Mouse (Mus musculus) neural tube, embryonic 12.5 days (tissue): ENCODE data around the gene Upk3bl. TPM values are rescaled to one million over a fixed set of nuclear protein-coding genes. Genes with fewer than 3 reads are reported as not detected.
"Not testable (repeated sequence)": the region's sequence is repeated elsewhere in the genome, so short reads cannot be mapped to it uniquely, and the experiment has no call there.

ENCODE experiments used
- ATAC-seq: fragments of 200-750 bp; cut with Nextera tagmentation; 2 replicates; pipeline ENCODE4 v1.8.0; 2017; ENCODE audit warnings: low read depth, mild to moderate bottlenecking, moderate TSS enrichment, moderate library complexity; ENCODE audit not compliant: low FRiP score
- H3K27ac ChIP-seq: fragments of 300-500 bp; sonication (generic); 2 replicates; pipeline ENCODE4 v1.5.1; 2016
- H3K27me3 ChIP-seq: fragments of 300-500 bp; sonication (generic); replicated peaks from 2 replicates; pipeline ENCODE4 v1.6.1; 2016; ENCODE audit warnings: mild to moderate bottlenecking
- H3K36me3 ChIP-seq: fragments of 300-500 bp; sonication (generic); 2 replicates; pipeline ENCODE4 v1.6.1; 2016; ENCODE audit warnings: mild to moderate bottlenecking
- H3K4me1 ChIP-seq: fragments of 300-500 bp; sonication (generic); 2 replicates; pipeline ENCODE4 v1.6.1; 2016
- H3K4me2 ChIP-seq: fragments of 300-500 bp; sonication (generic); replicated peaks from 2 replicates; pipeline ENCODE4 v1.6.1; 2016; ENCODE audit warnings: mild to moderate bottlenecking
- H3K4me3 ChIP-seq: fragments of 300-500 bp; sonication (generic); 2 replicates; pipeline ENCODE4 v1.5.1; 2016
- H3K9ac ChIP-seq: fragments of 300-500 bp; sonication (generic); 2 replicates; pipeline ENCODE4 v1.6.1; 2016; ENCODE audit warnings: mild to moderate bottlenecking
- H3K9me3 ChIP-seq: fragments of 300-500 bp; sonication (generic); 2 replicates; pipeline ENCODE4 v1.6.1; 2016; ENCODE audit warnings: mild to moderate bottlenecking
- WGBS: fragments of 180-500 bp; shearing (Covaris S2); methylation state at CpG from one replicate; pipeline ENCODE4 v1.1.7; 2016; 5-methylcytosine and 5-hydroxymethylcytosine counted together
- microRNA-seq: library from miRNA; unstranded; fragments of <30 nt; microRNA quantifications from one replicate; pipeline ENCODE4, GENCODE M21; 2017
- polyA plus RNA-seq: library from polyadenylated mRNA; unstranded; fragments of >200 nt; fragmentation: Nextera tagmentation; extraction: Ambion mirVana; gene quantifications from 2 replicates; pipeline ENCODE4 v1.2.1, GENCODE M21; 2016

Gene Upk3bl
- polyA plus RNA-seq, 1 experiment from 2014 or later, result 1.4 TPM

GRCm38 (mm10) chr5:136095089-136095488 lies 40.8 kb downstream of the Upk3bl start:
- no peaks in the 10 kb centered on the region for H3K4me1 ChIP-seq
- peaks cover 3% of the 10 kb centered on the region for H3K27me3 ChIP-seq
- no peaks in the 10 kb centered on the region for H3K9me3 ChIP-seq
- ATAC-seq, result no peak
- H3K9ac ChIP-seq, result no peak overlapping the region
- H3K4me2 ChIP-seq, result no peak overlapping the region
- no peak overlapping the region for H3K27ac ChIP-seq
- no peak overlapping the region for H3K4me3 ChIP-seq
- 74% methylated on average over 7 of the region's 7 CpGs for whole genome bisulfite sequencing
- H3K36me3 ChIP-seq, result no peaks in the 10 kb centered on the region

GRCm38 (mm10) chr5:136098536-136098935 lies 44.2 kb downstream of the Upk3bl start:
- Histone ChIP-seq H3K27ac (no peak overlapping the region), H3K4me1 (peaks cover 4% of the 10 kb centered on the region), H3K36me3 (no peaks in the 10 kb centered on the region), H3K9me3 (no peaks in the 10 kb centered on the region), H3K4me3 (no peak overlapping the region), H3K9ac (no peak overlapping the region), H3K27me3 (peaks cover 19% of the 10 kb centered on the region), H3K4me2 (no peak overlapping the region)
- no peak for ATAC-seq
- 85% methylated on average over 10 of the region's 10 CpGs for WGBS

- peak; percentile 65 for ATAC-seq
- Histone ChIP-seq H3K4me3 (peak overlapping the region; percentile 27), H3K36me3 (no peaks in the 10 kb centered on the region), H3K9me3 (no peaks in the 10 kb centered on the region), H3K4me2 (peak overlapping the region; percentile 68), H3K27me3 (peaks cover 19% of the 10 kb centered on the region), H3K9ac (no peak overlapping the region), H3K27ac (no peak overlapping the region), H3K4me1 (peaks cover 4% of the 10 kb centered on the region)
- 7% methylated on average over 41 of the region's 41 CpGs for WGBS
These were observed 48.0 kb downstream of the Upk3bl start for GRCm38 (mm10) chr5:136102099-136102820.

- 83% methylated on average over 5 of the region's 5 CpGs for WGBS
- peaks cover 4% of the 10 kb centered on the region for H3K4me1 ChIP-seq
- no peak overlapping the region for H3K27ac ChIP-seq
- no peak overlapping the region for H3K4me3 ChIP-seq
- H3K27me3 ChIP-seq, result peaks cover 19% of the 10 kb centered on the region
- ATAC-seq, result no peak
- no peak overlapping the region for H3K4me2 ChIP-seq
- no peaks in the 10 kb centered on the region for H3K36me3 ChIP-seq
- no peaks in the 10 kb centered on the region for H3K9me3 ChIP-seq
- H3K9ac ChIP-seq, result no peak overlapping the region
These were observed 50.2 kb downstream of the Upk3bl start for GRCm38 (mm10) chr5:136104511-136104910.

GRCm38 (mm10) chr5:136108486-136108885 lies 54.2 kb downstream of the Upk3bl start:
- Histone ChIP-seq H3K9ac (no peak overlapping the region), H3K27me3 (peaks cover 4% of the 10 kb centered on the region; the same call in 1 of the 2 replicates), H3K4me3 (no peak overlapping the region), H3K4me1 (no peaks in the 10 kb centered on the region), H3K36me3 (no peaks in the 10 kb centered on the region), H3K9me3 (no peaks in the 10 kb centered on the region), H3K27ac (no peak overlapping the region), H3K4me2 (no peak overlapping the region)
- no peak for ATAC-seq
- WGBS, result 73% methylated on average over 2 of the region's 2 CpGs

- no peak for ATAC-seq
- Histone ChIP-seq H3K4me2 (no peak overlapping the region), H3K9me3 (no peaks in the 10 kb centered on the region), H3K36me3 (no peaks in the 10 kb centered on the region), H3K9ac (no peak overlapping the region), H3K4me3 (no peak overlapping the region), H3K27me3 (no peaks in the 10 kb centered on the region), H3K4me1 (no peaks in the 10 kb centered on the region), H3K27ac (no peak overlapping the region)
- WGBS, result 83% methylated on average over 3 of the region's 3 CpGs
These were observed 54.8 kb downstream of the Upk3bl start for GRCm38 (mm10) chr5:136109042-136109441.

- H3K36me3 ChIP-seq, H3K9me3 ChIP-seq, ATAC-seq, H3K27ac ChIP-seq, H3K4me2 ChIP-seq, H3K9ac ChIP-seq, H3K27me3 ChIP-seq, H3K4me3 ChIP-seq: not testable (repeated sequence)
- peaks cover 18% of the 10 kb centered on the region for H3K4me1 ChIP-seq
- 40% methylated on average over 4 of the region's 4 CpGs for WGBS
These were observed 59.3 kb downstream of the Upk3bl start for GRCm38 (mm10) chr5:136113546-136113945.

Small RNA genes lying within 50 kb of the gene (microRNA-seq; reads per million reads assigned to microRNA genes)
- gene Mir7035, result 0.87 reads per million

Other genes starting within 250 kb of the Upk3bl start
- 71.4 and 77.2 TPM in 2 replicates for gene Srrm3, start 247.6 kb upstream of the Upk3bl start, polyA plus RNA-seq
- gene Hspb1, start 166.6 kb upstream of the Upk3bl start, polyA plus RNA-seq, result 22.3 and 26.5 TPM in 2 replicates
- 516 and 524 TPM in 2 replicates for gene Ywhag, start 119.9 kb upstream of the Upk3bl start, polyA plus RNA-seq
- gene Ssc4d, start 80.0 kb upstream of the Upk3bl start, polyA plus RNA-seq, result 1.4 and 1.7 TPM in 2 replicates
- gene Zp3, start 74.4 kb upstream of the Upk3bl start, polyA plus RNA-seq, result 0.15 TPM in 1 of 2 replicates, not detected in the other
- 29.5 and 31.7 TPM in 2 replicates for gene Dtx2, start 59.7 kb upstream of the Upk3bl start, polyA plus RNA-seq
- gene Upk3b, start 16.0 kb upstream of the Upk3bl start, polyA plus RNA-seq, result 0.10 and 0.19 TPM in 2 replicates
- gene Rasa4, start 29.4 kb downstream of the Upk3bl start, polyA plus RNA-seq, result 10.8 and 11.0 TPM in 2 replicates
- 234 and 249 TPM in 2 replicates for gene Polr2j, start 62.1 kb downstream of the Upk3bl start, polyA plus RNA-seq
- gene Lrwd1, start 81.6 kb downstream of the Upk3bl start, polyA plus RNA-seq, result 37.6 and 37.7 TPM in 2 replicates
- 23.8 and 24.6 TPM in 2 replicates for gene Alkbh4, start 81.7 kb downstream of the Upk3bl start, polyA plus RNA-seq
- gene Orai2, start 116.2 kb downstream of the Upk3bl start, polyA plus RNA-seq, result 18.6 and 18.9 TPM in 2 replicates
- gene Prkrip1, start 144.5 kb downstream of the Upk3bl start, polyA plus RNA-seq, result 65.1 and 78.9 TPM in 2 replicates
- gene Sh2b2, start 192.1 kb downstream of the Upk3bl start, polyA plus RNA-seq, result 28.0 and 29.2 TPM in 2 replicates